Mouse (Mus musculus): ENCODE measurements around the gene Tktl1.
"Not testable (repeated sequence)": the region's sequence is repeated elsewhere in the genome, so short reads cannot be mapped to it uniquely, and the experiment has no call there.

Tktl1 gene

DNA sequence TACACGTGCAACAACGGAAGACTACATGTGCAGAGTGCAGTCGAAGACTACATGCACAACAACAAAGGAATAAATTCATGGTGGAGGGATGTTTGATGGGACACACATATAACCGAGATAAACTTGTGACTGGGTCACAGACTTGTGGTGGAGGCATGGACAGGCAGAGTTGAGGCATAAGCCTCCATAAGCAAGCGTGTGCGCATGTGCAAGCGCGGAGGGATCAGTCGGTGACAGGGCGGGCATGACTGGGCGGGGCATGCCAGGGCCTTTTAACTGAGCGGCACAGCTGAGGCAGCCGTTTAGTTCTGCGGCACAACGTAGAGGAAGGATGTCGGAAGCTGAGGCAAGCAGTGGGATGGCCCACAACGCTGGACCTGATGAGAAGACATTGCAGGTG lies at the start of gene Tktl1:
Gene Tktl1 (plus strand): TSS at position 301 of the 400 bp plus-strand sequence.
- no peak for ATAC-seq (ENCODE audit: low TSS enrichment)

DNA sequence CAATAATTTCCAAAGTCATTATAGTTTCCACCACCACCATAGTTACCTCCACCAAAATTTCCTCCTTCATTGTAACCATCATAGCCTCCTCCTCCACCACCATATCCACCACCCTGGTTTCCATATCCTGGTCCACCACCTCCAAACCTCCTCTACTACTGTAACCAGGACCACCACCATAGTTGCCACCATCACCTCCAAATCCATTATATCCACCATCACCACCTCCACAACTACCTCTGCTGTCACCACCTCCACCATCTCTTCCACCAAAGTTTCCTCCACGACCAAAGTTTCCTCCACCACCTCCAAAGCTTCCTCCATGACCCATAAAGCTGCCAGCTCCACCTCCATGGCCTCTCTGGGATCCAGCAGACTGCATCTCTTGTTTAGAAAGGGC lies 41.8 kb upstream of the Tktl1 start, which contains the start of gene Mecp2:
Gene Mecp2 (minus strand): TSS at position 101 of the 400 bp plus-strand sequence.
- ATAC-seq (ENCODE audit: low TSS enrichment): not testable (repeated sequence)

DNA sequence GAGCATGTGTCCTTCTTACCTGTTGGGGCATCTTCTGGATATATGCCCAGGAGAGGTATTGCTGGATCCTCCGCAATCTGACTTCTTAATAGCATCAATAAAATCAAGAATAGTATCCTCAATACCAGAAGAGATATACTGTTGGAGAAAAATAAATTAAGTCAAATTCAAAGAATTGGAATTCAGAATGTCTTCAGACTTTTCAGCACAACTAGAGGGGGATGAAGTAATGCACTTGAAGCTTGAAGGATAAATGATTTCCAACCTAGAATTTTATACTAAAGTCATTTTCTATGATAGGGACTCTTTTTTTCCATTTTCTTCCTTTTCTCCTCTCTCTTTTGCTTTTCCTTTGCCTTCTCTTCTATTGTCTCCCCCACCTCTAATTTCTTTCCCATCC lies 9.3 kb upstream of the Tktl1 start, which contains the start of gene Tex28:
Gene Tex28 (minus strand): TSS at position 101 of the 400 bp plus-strand sequence.
- ATAC-seq (ENCODE audit: low TSS enrichment): no peak

DNA sequence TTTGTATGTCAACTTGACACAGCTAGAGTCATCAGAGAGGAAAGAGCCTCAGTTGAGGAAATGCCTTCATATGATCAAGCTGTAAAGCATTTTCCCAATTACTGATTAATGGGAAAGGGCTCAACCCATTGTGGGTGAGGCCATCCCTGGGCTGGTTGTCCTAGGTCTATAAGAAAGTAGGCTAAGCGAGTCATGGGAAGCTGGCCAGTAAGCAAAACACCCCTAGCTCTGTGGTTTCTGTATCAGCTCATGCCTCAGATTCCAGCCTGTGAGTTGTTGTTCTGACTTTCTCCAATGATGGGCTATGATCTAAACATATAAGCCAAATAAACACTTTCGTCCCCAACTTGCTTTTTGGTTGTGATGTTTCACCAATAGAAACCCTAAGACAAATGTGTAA lies 26.5 kb downstream of the Tktl1 start:
- no peak for ATAC-seq (ENCODE audit: low TSS enrichment)

DNA sequence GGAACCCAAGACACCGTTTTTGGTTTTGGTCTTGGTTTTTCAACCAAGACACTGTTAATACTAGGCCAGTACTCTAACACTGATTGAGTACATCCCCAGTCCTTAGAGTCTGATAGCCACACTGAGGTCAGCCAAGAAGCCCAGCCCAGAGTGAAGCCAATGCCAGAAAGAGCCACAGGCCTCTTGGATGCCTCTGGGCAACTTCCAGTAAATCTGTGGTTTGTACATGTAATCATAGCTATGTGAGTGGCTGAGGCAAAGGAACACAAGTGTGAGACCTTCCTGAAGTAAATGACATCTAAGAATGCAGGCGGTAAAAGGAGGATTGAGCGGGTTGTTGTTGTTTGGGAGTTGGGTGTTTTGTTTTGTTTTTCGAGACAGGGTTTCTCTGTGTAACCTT lies 41.4 kb downstream of the Tktl1 start:
- ATAC-seq (ENCODE audit: low TSS enrichment): no peak

DNA sequence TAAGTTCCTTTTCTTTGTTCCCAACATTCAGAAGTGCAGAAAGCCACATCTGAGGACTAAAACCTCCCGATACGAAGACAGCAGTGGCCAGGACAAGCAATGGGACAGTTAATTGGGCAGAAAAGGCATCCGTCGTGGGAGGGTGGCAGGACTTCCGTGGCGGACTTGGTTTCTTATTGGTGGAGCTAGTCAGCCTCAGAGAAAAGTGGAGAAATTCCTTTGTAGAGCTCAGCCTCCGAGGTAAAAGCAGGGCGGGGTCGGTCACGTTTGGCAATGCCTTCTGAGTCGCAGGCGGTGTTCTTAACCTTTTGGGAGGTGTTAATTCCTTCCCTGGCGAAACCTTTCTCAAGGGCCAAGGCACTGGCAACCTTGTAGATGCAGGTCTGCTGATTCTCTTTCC lies 42.4 kb downstream of the Tktl1 start:
- ATAC-seq (ENCODE audit: low TSS enrichment): no peak

DNA sequence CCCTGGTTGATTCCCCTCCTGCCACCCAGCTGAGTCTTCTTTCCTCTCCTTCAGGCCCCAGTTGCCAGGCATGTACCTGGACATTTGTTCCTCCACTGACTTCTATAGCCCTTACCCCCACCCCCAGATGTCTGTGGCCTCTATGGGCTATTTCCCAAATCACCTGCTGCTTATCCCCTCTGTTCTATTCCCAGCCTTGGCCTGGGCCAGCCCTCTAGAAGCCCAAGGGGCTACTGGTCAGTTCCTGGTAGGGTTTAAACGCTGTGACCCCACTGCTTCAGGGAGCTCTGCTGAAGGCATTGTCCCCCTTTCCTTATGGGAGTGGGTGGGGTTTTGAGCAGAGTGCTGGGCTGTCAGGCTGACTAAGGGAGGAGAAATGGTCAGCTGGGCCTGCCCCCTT lies 43.0 kb downstream of the Tktl1 start:
- ATAC-seq (ENCODE audit: low TSS enrichment): not testable (repeated sequence)

DNA sequence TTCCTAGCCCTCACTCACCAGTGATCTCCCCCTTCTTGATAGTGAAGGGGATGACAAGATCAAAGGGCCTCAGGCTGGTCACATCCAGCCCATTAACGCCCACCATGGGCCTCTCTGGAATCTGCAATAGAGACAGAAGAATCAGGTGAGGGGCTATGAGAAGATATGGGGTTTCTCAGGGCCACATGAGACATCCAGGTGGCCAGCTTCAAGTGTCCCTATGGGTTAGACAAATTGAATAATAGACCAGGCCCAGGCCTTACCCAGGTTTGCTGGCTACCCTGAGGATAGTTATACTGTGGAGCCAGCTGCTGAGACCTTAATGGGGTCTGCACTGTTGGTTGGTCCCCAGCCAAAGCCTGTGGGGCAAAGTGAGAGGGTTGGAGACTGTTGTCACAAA lies 53.0 kb downstream of the Tktl1 start:
- ATAC-seq (ENCODE audit: low TSS enrichment): no peak

DNA sequence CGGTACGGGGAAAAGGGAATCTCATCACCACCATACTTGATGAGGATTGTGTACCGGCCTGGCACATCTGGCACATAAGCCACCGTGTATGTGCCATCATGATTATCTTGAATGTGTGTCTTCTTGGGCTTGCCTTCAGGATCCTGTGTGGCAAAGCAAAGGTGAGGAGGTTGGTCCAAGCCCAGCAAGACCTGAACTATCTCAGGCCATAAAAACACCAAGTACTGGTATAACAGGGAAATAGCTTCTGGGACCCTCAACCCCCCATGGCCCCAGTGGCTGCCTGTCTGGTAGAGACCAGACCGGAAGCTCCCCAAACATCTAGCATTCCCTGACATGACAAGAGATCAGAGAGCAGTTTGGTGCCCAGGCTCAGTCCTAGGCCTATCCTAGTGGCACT lies 56.1 kb downstream of the Tktl1 start:
- no peak for ATAC-seq (ENCODE audit: low TSS enrichment)

DNA sequence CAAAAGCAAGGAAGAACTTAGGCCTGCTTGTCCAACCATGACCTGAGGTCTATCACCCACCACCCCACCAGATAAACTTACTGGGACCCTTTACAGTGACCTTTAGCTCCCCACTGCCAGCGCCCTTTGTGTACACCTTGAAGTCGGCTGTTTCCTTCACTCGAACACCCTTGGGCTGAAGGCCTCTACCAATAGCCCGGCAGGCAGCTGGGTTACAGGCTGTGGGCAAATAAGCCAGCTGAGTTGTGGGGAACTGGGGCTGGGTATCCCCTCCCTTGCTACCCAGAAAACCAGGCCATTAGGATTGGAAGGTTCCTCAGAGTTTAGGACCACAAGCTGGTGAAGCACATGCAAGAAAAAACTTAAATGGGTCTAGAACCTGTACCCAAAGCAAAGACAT lies 63.3 kb downstream of the Tktl1 start:
- ATAC-seq (ENCODE audit: low TSS enrichment): no peak

DNA sequence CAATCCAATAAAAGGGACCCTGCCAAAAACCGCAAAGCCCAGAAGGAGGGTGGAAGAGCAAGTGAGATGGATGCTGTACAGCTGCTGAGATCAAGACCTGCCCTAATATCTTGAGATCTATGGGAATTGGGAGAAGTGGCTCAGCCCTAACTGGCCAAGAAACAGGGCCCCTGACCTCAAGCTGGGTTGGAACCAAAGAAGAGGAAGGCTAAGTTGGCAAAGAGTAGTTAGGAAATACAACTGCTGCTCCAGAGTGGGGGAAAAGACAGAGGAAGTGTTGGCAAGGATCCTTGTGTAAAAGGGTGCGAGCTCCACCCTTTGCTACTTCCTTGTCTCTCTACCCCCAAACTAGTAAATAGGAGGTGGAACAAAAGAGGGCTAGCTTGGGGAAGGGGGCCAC lies 66.3 kb downstream of the Tktl1 start:
- no peak for ATAC-seq (ENCODE audit: low TSS enrichment)

DNA sequence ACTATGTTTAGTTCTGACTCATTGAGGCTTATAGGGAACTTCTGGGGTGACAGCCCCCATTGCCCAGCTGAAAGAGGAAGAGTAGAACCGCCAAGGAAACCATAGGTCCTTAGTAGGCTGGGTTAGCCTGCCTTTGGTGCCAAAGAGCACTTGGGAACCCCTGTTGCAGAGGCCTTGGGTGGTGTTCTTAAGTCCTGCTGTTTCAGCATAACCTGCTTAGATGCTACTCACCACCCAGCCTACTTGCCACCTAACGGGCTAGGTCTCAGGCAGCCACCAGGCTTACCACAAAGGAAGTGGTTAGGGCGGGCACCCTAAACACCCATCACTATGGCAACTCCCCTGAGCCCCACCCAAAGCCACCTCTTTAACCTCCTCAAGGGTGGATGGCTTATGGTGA lies 66.7 kb downstream of the Tktl1 start:
- ATAC-seq (ENCODE audit: low TSS enrichment): no peak

DNA sequence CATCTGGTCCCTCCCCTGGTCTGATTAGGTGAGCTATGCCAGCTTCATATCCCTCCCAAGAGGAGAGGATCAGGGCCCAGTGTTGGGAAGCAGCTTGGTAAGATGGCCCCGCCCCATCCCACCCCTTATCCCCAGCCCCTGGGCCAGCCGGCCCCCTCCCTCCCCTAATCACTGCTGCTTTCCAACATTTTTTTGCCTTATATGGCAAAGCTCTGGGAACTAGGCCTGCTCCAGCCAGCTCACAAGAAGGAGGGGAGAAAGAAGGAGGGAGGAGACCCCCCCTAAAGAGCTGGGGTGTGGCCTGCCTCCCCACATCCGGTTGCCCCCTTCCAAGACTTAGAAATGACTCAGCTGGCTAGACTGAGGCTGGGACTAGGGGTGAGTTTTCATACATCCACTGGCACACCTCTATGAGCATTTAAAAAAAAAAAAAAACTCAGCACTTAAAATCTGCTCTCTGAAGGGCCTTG lies 67.6 kb downstream of the Tktl1 start:
- no peak for ATAC-seq (ENCODE audit: low TSS enrichment)

DNA sequence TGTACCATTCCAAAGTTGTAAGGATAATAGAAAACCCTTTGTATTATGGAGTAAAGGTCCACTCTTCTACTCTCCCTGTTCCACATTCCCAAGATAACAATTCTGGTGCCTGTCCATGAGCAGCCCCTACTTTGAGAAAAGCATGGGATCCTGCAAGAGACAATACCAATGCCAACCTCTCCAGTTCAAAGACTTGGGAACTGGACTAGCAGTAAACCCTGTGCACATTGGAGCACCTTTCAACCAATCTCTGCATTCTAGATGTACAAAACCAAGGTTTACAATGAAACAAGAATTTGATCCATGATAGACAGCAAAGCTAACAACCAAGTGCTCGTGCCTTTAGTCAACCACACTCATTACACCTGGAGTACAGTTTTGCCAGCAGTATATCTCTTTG lies 68.0 kb downstream of the Tktl1 start:
- ATAC-seq (ENCODE audit: low TSS enrichment): no peak

DNA sequence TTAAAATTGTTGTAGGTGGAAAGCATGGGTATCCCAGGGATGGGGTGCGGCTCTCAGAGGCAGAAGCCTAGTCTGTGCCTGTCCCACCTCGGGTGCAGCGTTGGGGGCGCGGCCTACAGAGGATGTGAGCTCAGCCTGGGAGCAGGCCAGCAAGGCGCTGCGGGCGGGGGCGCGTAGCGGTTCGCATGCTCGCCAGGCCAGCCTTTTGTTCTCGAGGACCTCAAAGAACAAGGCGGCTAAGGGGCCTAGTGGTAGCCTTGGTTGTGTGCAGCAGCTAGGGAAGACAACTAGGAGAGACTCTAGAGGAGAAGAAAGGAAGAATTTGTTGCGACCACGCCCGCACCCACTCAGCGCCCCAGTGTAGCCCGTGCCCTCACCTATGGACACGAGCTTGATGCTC lies 68.6 kb downstream of the Tktl1 start:
- ATAC-seq (ENCODE audit: low TSS enrichment): peak; percentile 24

DNA sequence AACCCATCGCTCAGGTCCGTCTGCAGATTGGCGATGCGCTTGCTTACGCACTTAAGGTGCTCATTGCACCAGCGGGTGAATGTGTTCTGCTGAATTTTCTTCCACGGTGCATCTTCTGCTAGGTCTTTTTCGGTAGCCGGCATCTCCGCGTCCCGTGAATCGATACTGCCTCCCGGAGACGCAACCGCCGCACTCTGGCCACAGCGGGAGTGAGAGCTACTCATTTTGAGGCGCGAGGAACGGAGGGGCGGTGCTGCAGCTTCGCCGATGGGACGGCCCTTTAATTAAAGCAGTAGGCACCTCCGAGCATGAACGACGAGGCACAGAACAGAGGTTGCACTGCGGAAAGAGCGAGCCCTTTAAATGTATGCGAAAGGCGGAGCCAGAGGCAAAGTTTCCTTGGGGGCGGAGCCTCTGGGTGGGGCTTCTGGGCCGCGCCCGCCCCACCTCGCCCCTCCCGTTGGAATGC lies 69.2 kb downstream of the Tktl1 start:
- peak; percentile 88 for ATAC-seq (ENCODE audit: low TSS enrichment)

DNA sequence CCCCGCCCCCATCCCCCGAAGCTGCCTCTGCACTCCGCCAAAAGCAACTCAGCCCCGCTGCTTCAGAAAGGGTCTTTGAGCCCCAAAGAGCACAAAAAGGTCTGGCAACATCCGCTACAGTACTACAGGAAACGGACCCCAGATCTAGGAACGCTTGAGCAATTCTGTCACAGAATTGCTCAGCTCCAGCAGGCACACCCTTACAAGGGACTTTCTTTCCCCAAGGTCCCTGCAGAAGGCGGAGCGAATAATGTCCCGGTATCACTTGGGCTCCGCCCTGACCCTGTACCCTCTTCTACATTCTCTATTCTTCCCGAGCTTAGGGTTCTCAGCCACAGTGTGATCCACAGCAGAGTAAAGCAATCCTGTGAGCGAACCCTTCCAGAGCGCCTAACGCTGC lies 69.6 kb downstream of the Tktl1 start:
- peak; percentile 3; the same call in 1 of the 2 replicates for ATAC-seq (ENCODE audit: low TSS enrichment)

DNA sequence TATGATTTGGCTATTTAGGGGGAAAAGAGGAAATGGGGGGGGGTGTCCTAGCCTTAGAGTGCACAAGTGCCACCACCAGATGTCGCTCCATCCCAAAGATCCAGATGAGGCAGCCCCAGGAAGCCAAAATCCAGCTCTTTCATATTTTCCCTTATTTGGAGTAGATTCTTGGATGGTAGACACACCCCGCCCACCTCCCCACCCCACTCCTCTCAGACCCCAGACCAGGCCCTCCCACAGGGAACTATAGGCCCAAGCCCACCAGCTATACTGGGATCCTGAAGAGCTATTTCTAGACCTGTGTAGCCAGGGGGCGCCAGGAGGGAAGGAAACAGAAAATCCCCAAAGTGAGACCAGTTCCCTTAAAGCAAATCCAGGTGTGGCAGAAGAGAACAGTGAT lies 71.6 kb downstream of the Tktl1 start:
- ATAC-seq (ENCODE audit: low TSS enrichment): no peak

DNA sequence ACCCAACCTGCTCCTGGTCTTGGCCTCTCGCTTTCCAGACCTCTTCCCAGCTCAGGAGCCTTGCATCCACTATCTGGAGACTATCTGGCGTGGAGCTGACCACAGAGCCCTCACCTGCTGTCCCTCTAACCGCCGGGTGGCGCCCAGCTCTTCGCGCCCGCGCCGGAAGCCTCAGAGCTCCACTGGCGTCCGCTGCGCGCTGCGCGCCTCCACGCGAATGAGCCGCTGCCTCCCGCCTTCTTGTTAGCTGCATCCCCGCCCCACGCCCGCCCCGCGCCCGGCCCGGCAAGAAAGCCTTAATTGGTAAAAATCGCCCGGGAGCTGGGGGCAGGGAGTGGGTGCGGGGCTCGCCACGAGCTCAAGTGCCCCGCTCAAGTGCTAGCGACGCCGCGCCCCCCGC lies 72.6 kb downstream of the Tktl1 start, which contains the start of gene Flna:
Gene Flna (minus strand): TSS at position 206 of the 400 bp plus-strand sequence.
- ATAC-seq (ENCODE audit: low TSS enrichment): peak; percentile 13; the same call in 1 of the 2 replicates

DNA sequence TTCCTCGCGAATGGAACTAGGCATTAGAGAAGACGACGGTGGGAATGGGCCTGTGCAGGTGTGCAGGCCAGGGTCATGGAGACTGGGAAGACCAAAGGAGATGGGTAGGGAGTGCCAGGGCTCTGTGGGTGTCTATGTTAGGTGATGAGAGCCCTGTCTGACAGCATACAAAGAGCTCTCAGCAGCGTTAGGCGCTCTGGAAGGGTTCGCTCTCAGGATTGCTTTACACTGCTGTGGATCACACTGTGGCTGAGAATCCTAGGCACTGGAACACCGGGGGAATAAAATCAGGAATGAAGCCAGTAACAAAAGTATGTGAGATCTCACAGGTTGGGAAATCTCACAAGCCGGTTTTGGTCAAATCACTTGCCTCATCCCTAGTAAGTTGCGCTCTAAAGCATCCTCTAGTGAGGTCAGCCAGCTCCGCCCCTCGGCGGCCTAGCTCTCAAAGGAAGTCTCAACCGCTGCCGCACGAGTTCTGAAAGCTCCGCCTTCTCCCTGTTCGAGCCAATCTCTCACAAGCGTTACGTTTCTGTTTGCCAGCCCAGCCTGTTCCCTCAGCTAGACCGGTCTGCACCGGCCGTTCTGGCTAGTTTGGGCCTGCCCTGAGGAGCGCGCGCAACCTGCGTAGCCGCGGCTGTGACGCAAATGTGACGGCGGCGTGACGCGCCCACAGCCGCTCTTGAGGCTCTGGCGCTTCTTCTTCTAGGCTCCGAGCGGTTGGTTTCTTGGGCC lies 77.3 kb downstream of the Tktl1 start, which contains the start of gene Emd:
Gene Emd (plus strand): TSS at position 535 of the 735 bp plus-strand sequence.
- ATAC-seq (ENCODE audit: low TSS enrichment): peak; percentile 95

DNA sequence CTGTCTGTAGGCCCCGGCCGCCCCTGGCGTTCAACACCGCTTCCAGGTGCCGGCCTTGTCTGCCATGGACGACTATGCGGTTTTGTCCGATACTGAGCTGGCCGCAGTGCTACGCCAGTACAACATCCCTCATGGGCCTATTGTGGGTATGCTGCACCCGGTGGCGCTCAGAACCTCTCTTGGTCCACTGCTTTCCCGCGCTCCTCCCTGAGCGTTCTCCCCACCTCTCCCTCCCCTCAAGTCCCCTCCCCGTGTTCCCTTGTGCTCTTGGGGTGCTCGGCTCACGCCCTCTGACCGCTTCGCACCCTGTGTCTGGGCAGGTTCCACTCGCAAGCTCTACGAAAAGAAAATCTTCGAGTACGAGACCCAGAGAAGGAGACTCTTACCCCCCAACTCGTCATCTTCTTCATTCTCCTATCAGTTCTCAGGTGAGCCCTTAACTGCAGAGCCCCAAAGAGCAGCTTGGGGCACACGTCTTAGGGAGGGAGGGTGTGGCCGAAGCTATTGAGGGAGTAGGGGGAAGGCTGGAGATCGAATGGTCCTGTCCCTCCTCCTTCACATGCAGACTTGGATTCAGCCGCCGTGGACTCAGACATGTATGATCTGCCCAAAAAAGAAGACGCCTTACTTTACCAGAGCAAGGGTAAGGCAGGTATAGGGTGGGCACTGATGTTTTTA lies 78.0 kb downstream of the Tktl1 start:
- no peak; the same call in 1 of the 2 replicates for ATAC-seq (ENCODE audit: low TSS enrichment)

DNA sequence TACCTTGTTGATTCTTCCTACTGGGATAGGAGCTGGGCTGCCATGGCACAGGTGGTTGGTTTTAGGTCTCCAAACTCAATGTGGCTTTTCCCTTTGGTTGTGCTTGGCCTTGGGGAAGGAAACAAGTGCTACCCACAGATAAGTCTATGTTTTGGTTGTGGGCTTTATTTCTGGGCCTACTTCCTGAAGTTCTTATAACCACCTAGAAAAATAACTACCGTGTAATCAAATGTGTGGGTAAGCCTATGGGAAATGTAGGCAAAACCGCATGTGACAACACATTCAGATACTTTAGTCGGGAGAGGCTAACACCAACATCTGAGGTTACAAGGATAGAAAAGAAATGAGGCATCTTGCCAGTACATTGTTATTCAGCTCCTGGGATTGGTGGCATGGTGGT lies 80.7 kb downstream of the Tktl1 start:
- no peak for ATAC-seq (ENCODE audit: low TSS enrichment)

All from frontal cortex, adult (tissue).